Mouse (Mus musculus): Measurements from ENCODE around the gene Dnaja2. TPM values are rescaled to one million over a fixed set of nuclear protein-coding genes. Genes with fewer than 3 reads are reported as not detected.
A peak's percentile ranks its signal among the peaks of the same experiment; 100 is the strongest.

Gene Dnaja2
- polyA plus RNA-seq, 1 experiment from 2014 or later: 130 TPM

DNA sequence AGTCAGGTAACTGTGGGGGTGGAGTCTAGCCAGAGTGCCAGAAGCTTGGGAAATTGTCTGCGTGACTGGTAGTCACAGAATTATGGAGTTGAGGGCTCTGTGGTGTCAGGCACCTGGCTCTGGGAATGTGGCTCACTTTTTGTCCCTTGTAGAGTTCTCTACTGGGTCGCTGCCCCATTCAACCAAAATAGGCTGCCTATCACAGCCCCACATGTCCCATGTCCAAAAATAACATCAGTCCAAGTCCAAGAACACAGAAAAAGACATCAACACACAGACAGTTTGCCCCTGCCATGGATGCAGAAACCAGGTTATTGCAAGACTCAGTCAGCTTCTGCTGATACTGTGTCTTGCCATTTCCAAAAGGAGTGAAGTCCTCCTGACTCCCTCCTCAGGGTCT is 33.5 kb upstream of the Dnaja2 start:
- H3K9ac ChIP-seq: 0 out of 2 replicates have a peak overlapping the region, but pooled peaks have one; percentile 31

DNA sequence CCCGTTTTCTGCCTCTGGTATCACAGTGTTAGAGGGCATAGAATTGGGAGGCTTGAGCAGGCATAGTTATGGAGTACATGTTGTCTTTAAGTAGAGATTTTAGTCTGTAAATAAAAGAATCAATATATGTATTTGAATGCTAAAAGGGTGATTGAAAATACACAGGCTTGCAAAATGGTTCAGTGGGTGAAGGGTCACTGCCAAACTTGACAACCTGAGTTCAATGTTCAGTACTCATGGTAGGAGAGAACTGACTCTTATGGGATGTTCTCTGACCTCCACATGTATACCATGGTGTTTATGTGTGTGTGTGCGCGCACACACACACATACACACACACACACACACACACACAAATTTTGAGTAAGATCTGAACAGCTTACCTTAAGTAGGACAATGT is 22.5 kb upstream of the Dnaja2 start:
- no peaks in the 10 kb centered on the region for H3K9me3 ChIP-seq (replicated peaks)
- H3K27me3 ChIP-seq: no peaks in the 10 kb centered on the region
- no peaks in the 10 kb centered on the region for H3K36me3 ChIP-seq
- 96% methylated on average over 3 of the region's 3 CpGs for WGBS
- H3K27ac ChIP-seq: no peak overlapping the region
- H3K4me2 ChIP-seq: no peak overlapping the region
- H3K4me1 ChIP-seq (replicated peaks): no peaks in the 10 kb centered on the region
- H3K4me3 ChIP-seq: no peak overlapping the region
- no peak for ATAC-seq (replicated peaks; ENCODE audit: insufficient number of reproducible peaks, insufficient read depth, low FRiP score, low read depth)
- H3K9ac ChIP-seq: no peak overlapping the region

More for the DNA sequence above, 33.5 kb upstream of the Dnaja2 start:
- no peak for ATAC-seq (replicated peaks; ENCODE audit: insufficient number of reproducible peaks, insufficient read depth, low FRiP score, low read depth)
- Histone ChIP-seq H3K4me2 (peak overlapping the region; percentile 36; the same call in 1 of the 2 replicates), H3K27me3 (no peaks in the 10 kb centered on the region), H3K27ac (peak overlapping the region; percentile 76), H3K4me3 (no peak overlapping the region), H3K9me3 (replicated peaks) (no peaks in the 10 kb centered on the region), H3K4me1 (replicated peaks) (peaks cover 3% of the 10 kb centered on the region; the same call in 1 of the 2 replicates), H3K36me3 (no peaks in the 10 kb centered on the region)
- WGBS: 52% methylated on average over 2 of the region's 2 CpGs

DNA sequence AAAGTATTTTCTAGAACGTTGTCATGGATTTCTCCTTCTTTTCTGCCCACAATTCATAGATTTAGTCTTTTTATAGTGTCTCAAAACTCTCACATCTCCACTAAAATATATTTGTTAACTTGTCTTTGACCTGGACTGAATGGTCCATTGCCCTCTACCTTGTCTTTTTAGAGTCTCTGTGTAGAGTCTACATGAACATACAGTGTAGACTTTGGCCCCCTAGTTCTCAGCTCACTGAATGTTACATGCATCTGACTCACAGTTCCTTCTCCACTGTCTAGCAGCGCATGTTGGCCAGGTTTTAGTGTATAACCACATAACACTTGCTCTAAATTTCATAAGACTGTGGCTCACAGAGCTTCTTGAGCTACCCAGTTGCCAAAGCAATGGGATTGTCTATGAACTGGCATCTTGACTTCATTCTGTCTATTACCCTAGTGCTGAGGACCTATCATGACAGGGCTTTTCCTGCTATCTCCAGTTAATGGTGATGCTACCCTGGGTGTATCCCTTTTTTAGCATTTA is 18.9 kb upstream of the Dnaja2 start:
- Histone ChIP-seq H3K27ac (no peak overlapping the region), H3K9me3 (replicated peaks) (no peaks in the 10 kb centered on the region), H3K36me3 (no peaks in the 10 kb centered on the region), H3K4me2 (no peak overlapping the region), H3K9ac (no peak overlapping the region), H3K4me1 (replicated peaks) (no peaks in the 10 kb centered on the region), H3K4me3 (no peak overlapping the region), H3K27me3 (no peaks in the 10 kb centered on the region)
- WGBS: 81% methylated on average over 2 of the region's 2 CpGs
- ATAC-seq (replicated peaks; ENCODE audit: insufficient number of reproducible peaks, insufficient read depth, low FRiP score, low read depth): no peak

DNA sequence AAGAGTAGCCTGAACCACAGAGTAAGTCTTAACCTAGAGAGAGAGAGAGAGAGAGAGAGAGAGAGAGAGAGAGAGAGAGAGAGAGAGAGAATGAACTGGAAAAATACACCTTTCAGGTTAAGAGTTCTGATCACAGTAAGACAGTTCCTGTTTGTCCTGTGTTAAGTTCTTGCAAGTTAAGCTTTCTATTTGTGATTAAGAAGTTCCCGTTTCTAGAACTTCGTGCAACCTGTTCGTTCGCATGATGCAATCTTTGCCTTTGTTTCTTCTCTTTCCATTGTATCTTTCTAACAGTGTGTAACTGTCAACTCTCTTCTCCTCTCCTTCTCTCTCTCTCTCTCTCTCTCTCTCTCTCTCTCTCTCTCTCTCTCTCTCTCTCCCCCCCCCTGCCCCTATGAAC is 15.3 kb upstream of the Dnaja2 start:
- H3K36me3 ChIP-seq: no peaks in the 10 kb centered on the region
- H3K9me3 ChIP-seq (replicated peaks): no peaks in the 10 kb centered on the region
- H3K4me3 ChIP-seq: no peak overlapping the region
- WGBS: 58% methylated on average over 4 of the region's 4 CpGs
- no peaks in the 10 kb centered on the region for H3K27me3 ChIP-seq
- H3K27ac ChIP-seq: no peak overlapping the region
- no peak overlapping the region for H3K9ac ChIP-seq
- ATAC-seq (replicated peaks; ENCODE audit: insufficient number of reproducible peaks, insufficient read depth, low FRiP score, low read depth): no peak
- no peak overlapping the region for H3K4me2 ChIP-seq
- no peaks in the 10 kb centered on the region for H3K4me1 ChIP-seq (replicated peaks)

DNA sequence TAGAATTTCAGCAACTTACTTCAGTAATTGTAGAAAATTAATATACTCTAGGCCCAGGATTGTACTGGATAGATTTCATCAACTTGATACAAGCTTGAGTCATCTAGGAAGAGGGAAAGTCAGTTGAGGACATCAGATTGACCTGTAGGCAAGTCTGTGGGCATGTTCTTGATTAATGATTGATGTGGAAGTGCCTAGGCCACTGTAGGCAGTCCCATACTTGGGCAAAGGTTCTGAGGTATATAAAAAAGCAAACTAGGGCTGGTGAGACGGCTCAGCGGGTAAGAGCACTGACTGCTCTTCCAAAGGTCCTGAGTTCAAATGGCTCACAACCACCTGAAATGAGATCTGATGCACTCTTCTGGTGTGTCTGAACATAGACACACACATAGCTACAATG is 12.7 kb upstream of the Dnaja2 start:
- Histone ChIP-seq H3K4me1 (replicated peaks) (no peaks in the 10 kb centered on the region), H3K9ac (no peak overlapping the region), H3K9me3 (replicated peaks) (no peaks in the 10 kb centered on the region), H3K27me3 (no peaks in the 10 kb centered on the region), H3K4me3 (no peak overlapping the region), H3K4me2 (no peak overlapping the region), H3K27ac (no peak overlapping the region), H3K36me3 (no peaks in the 10 kb centered on the region)
- WGBS: 89% methylated on average over 2 of the region's 2 CpGs
- no peak for ATAC-seq (replicated peaks; ENCODE audit: insufficient number of reproducible peaks, insufficient read depth, low FRiP score, low read depth)

DNA sequence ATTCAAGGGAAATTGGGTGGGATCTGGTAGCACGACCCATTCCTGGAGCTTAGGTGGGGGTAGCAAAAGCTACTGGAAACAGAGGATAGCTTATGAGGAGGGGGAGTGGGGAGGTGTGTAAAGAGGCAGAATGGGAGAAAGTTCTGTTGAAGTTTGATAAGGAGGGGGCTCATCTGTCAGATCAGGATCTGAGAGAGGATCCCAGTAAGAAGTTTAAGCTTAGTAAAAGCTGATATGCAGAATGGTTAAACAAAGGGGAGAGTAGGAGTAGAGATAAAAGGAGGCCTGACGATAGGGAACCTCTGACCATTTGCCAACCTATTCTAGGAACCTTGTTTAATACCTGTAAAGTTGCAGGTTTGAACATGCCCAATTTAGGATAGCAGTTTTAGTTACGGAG is 10.0 kb upstream of the Dnaja2 start:
- Histone ChIP-seq H3K4me1 (replicated peaks) (no peaks in the 10 kb centered on the region), H3K9me3 (replicated peaks) (no peaks in the 10 kb centered on the region), H3K4me2 (no peak overlapping the region), H3K27me3 (no peaks in the 10 kb centered on the region), H3K36me3 (no peaks in the 10 kb centered on the region), H3K27ac (no peak overlapping the region), H3K9ac (no peak overlapping the region), H3K4me3 (no peak overlapping the region)
- no peak for ATAC-seq (replicated peaks; ENCODE audit: insufficient number of reproducible peaks, insufficient read depth, low FRiP score, low read depth)
- WGBS: 58% methylated on average over 3 of the region's 3 CpGs

DNA sequence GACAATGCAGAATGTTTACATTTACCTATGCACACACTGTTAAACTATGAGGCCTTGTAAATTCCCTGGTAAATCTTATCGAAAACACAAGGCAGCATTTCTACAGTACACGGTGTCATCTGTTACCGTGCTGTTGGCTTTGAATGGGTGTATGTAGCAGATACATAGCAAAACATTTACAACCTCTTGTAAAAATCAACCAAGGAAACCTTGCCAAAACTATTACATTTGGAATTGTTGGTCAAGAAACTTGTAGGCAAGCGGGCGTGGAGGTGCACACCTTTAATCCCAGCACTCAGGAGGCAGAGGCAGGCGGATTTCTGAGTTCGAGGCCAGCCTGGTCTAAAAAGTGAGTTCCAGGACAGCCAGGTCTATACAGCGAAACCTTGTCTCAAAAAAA is 8.2 kb upstream of the Dnaja2 start:
- Histone ChIP-seq H3K4me2 (no peak overlapping the region), H3K9me3 (replicated peaks) (no peaks in the 10 kb centered on the region), H3K27ac (no peak overlapping the region), H3K9ac (no peak overlapping the region), H3K36me3 (no peaks in the 10 kb centered on the region), H3K4me1 (replicated peaks) (no peaks in the 10 kb centered on the region), H3K4me3 (no peak overlapping the region), H3K27me3 (no peaks in the 10 kb centered on the region)
- no peak for ATAC-seq (replicated peaks; ENCODE audit: insufficient number of reproducible peaks, insufficient read depth, low FRiP score, low read depth)
- WGBS: 91% methylated on average over 8 of the region's 8 CpGs

DNA sequence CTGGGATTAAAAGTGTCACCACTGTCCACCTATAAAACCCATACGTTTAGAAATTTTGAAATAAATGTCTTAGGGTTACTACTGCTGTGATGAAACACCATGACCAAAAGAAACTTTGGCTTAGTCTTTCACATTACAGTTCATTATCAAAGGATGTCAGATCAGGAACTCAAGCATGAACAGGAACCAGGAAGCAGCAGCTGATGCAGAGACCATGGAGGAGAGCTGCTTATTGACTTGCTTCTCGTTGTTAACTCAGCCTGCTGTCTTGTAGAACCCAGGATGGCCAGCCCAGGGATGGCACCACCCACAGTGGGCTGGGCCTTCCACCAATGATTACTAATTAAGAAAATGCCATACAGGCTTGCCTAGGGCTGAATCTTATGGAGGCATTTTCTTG is 4.8 kb upstream of the Dnaja2 start:
- ATAC-seq (replicated peaks; ENCODE audit: insufficient number of reproducible peaks, insufficient read depth, low FRiP score, low read depth): no peak
- H3K36me3 ChIP-seq: no peaks in the 10 kb centered on the region
- H3K4me1 ChIP-seq (replicated peaks): no peaks in the 10 kb centered on the region
- no peaks in the 10 kb centered on the region for H3K27me3 ChIP-seq
- no peaks in the 10 kb centered on the region for H3K9me3 ChIP-seq (replicated peaks)
- H3K27ac ChIP-seq: no peak overlapping the region
- WGBS: 56% methylated on average over 2 of the region's 2 CpGs
- no peak overlapping the region for H3K4me3 ChIP-seq
- H3K9ac ChIP-seq: no peak overlapping the region
- no peak overlapping the region for H3K4me2 ChIP-seq

DNA sequence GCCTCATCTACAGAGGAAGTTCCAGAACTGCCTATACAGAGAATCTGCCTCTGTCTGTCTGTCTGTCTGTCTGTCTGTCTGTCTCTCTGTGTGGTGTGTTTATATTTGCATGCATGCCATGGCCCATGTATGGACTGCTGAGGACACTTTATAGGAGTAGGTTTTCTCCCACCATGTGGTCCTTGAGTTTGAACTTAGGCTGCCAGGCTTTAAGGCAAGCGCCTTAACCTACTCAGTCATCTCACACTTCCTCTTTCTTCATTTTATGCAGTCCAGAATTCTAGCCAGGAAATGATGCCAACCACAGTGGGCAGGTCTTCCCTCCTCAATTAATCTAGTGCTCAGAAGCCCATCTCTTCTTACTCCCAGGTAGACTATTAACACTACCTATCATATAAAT is 4.1 kb upstream of the Dnaja2 start:
- no peak overlapping the region for H3K27ac ChIP-seq
- H3K4me2 ChIP-seq: no peak overlapping the region
- no peak for ATAC-seq (replicated peaks; ENCODE audit: insufficient number of reproducible peaks, insufficient read depth, low FRiP score, low read depth)
- H3K36me3 ChIP-seq: no peaks in the 10 kb centered on the region
- H3K9me3 ChIP-seq (replicated peaks): no peaks in the 10 kb centered on the region
- H3K27me3 ChIP-seq: no peaks in the 10 kb centered on the region
- no peak overlapping the region for H3K9ac ChIP-seq
- H3K4me3 ChIP-seq: no peak overlapping the region
- H3K4me1 ChIP-seq (replicated peaks): 0 out of 2 replicates have a peak, but pooled peaks cover under 1% of the 10 kb centered on the region
- 97% methylated on average over 1 of the region's 1 CpGs for WGBS

DNA sequence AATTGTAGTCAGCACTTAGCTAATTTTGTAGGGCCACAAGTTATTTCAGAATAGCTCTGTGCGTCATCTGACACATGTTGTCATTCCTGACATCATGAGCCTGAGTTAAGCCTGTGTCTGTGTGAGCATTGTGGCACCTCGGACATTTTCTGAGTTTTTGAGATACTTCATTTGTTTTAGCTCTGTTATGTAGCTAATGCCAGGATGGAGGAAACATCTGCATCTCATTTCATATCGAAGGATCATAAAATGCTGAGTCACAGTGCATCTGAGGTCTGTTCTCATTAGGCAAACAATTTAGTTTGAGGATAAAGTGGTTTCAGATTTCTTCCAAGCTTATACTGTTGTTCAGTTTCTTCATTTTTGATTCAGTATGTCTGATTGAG is 2.5 kb upstream of the Dnaja2 start:
- Histone ChIP-seq H3K4me3 (no peak overlapping the region), H3K4me2 (no peak overlapping the region), H3K9me3 (replicated peaks) (no peaks in the 10 kb centered on the region), H3K27ac (no peak overlapping the region), H3K27me3 (no peaks in the 10 kb centered on the region), H3K4me1 (replicated peaks) (peaks cover 7% of the 10 kb centered on the region), H3K9ac (no peak overlapping the region), H3K36me3 (peaks cover 3% of the 10 kb centered on the region)
- ATAC-seq (replicated peaks; ENCODE audit: insufficient number of reproducible peaks, insufficient read depth, low FRiP score, low read depth): no peak
- WGBS: 59% methylated on average over 3 of the region's 3 CpGs

DNA sequence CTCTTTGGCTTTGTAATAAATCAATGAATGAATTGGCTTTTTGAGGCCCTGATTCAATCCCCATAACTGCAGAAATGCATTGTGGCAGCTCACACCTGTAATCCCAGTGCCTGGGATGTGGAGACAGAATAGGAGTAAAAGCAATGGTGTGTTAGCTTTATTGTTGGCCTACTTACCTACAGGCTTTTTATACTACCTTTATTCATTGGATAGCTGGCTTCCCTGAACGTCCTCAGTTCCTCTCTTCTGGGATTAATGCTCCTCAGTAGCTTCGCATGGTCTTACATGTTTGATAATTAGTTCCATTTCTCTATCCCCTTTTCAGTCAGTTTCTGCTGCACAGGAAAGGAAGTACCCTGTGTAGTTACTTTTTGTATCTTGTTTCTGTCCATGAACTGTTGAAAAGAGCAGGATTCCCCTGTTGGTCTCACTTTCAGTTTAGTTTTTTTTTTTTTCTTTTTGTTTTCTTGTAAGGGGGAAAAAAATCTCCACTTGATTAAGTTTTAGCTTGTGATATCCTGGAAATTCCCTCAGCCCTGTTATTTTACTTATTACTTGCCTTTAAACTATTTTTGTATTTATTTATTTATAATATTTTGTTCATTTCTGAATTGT is 1.9 kb upstream of the Dnaja2 start:
- 76% methylated on average over 2 of the region's 2 CpGs for WGBS
- no peak overlapping the region for H3K9ac ChIP-seq

More for the DNA sequence above, 1.9 kb upstream of the Dnaja2 start:
- no peak overlapping the region for H3K27ac ChIP-seq
- peaks cover 11% of the 10 kb centered on the region for H3K4me1 ChIP-seq (replicated peaks)
- no peak overlapping the region for H3K4me3 ChIP-seq
- no peaks in the 10 kb centered on the region for H3K9me3 ChIP-seq (replicated peaks)
- H3K27me3 ChIP-seq: no peaks in the 10 kb centered on the region
- no peak overlapping the region for H3K4me2 ChIP-seq
- peaks cover 6% of the 10 kb centered on the region for H3K36me3 ChIP-seq
- no peak for ATAC-seq (replicated peaks; ENCODE audit: insufficient number of reproducible peaks, insufficient read depth, low FRiP score, low read depth)

All from heart, embryonic 15.5 days (tissue).